Mouse (Mus musculus) liver, embryonic 11.5 days (tissue): Measurements from ENCODE around the gene Nek2. TPM values are rescaled to one million over a fixed set of nuclear protein-coding genes. Genes with fewer than 3 reads are reported as not detected.

Experiments used
- ATAC-seq: fragments of 200-750 bp; cut with Nextera tagmentation; replicated peaks from 2 replicates; pipeline ENCODE4 v1.8.0; 2017; ENCODE audit warnings: moderate number of reproducible peaks, mild to moderate bottlenecking, moderate TSS enrichment, moderate library complexity; ENCODE audit not compliant: low FRiP score
- DNase-seq: peaks from one replicate; pipeline ENCODE4 v3.0.0-alpha.2; 2017; ENCODE audit warnings: low spot score
- H3K27ac ChIP-seq: fragments of 300-500 bp; sonication (generic); 2 replicates; pipeline ENCODE4 v1.5.1; 2014; ENCODE audit warnings: mild to moderate bottlenecking, low read depth, low read length, control low read depth
- H3K27me3 ChIP-seq: fragments of 300-500 bp; sonication (generic); replicated peaks from 2 replicates; pipeline ENCODE4 v1.6.1; 2014; ENCODE audit warnings: low read length, mixed read lengths; ENCODE audit not compliant: control insufficient read depth, insufficient read depth
- H3K36me3 ChIP-seq: fragments of 300-500 bp; sonication (generic); 2 replicates; pipeline ENCODE4 v1.6.1; 2014; ENCODE audit warnings: mild to moderate bottlenecking, low read length, moderate library complexity, mixed read lengths; ENCODE audit not compliant: control insufficient read depth, insufficient read depth
- H3K4me1 ChIP-seq: fragments of 300-500 bp; sonication (generic); replicated peaks from 2 replicates; pipeline ENCODE4 v1.6.1; 2014; ENCODE audit warnings: low read length, mixed read lengths; ENCODE audit not compliant: control insufficient read depth, insufficient read depth
- H3K4me2 ChIP-seq: fragments of 300-500 bp; sonication (generic); 2 replicates; pipeline ENCODE4 v1.6.1; 2014; ENCODE audit warnings: mild to moderate bottlenecking, control low read depth, moderate library complexity
- H3K4me3 ChIP-seq: fragments of 300-500 bp; sonication (generic); 2 replicates; pipeline ENCODE4 v1.5.1; 2014; ENCODE audit warnings: low read depth, low read length, control low read depth
- H3K9ac ChIP-seq: fragments of 300-500 bp; sonication (generic); 2 replicates; pipeline ENCODE4 v1.6.1; 2014; ENCODE audit warnings: low read depth, low read length, control low read depth
- H3K9me3 ChIP-seq: fragments of 300-500 bp; sonication (generic); 2 replicates; pipeline ENCODE4 v1.6.1; 2016; ENCODE audit warnings: low read length, inconsistent platforms, mixed read lengths; ENCODE audit not compliant: control insufficient read depth
- WGBS: fragments of 180-500 bp; shearing (Covaris S2); extraction: QIAGEN DNeasy Blood & Tissue Kit; methylation state at CpG from one replicate; pipeline ENCODE4 v1.1.7; 2014; 5-methylcytosine and 5-hydroxymethylcytosine counted together
- polyA plus RNA-seq: library from polyadenylated mRNA; unstranded; fragments of >200 nt; fragmentation: Nextera tagmentation; extraction: Ambion mirVana; gene quantifications from 2 replicates; pipeline ENCODE4 v1.2.1, GENCODE M21; 2014

Gene Nek2
- polyA plus RNA-seq, 1 experiment from 2014 or later: 54.2 TPM

DNA sequence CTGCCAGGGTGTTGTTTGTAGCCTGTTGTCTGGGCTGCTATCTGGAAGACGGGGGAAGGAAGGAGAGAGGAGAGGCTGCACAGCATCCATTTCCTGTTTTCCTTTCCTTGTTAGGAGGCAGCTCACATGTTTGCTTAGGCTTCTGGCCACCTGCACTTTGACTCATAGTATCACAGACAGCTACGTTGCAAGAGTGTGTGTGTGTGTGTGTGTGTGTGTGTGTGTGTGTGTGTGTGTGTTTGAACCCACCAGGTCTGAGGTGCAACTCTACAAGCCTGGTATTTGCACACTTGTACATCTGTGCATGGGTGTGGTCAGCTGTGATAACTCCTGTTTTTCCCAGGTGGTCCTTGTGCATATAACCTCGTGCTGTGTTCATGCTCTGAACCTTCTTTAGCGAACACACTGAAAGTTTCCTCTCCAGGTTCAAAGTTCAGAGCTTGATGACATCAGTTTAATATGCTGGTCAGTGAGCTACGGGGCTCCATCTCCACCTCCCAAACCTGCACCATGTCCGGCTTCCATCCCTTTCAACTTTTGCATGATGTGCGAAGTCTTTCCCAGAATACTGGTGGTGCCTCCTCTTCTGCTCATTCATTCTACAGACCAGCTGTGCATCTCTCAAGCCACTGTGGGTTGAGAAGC, 27.2 kb upstream of the Nek2 start:
- no peak for ATAC-seq

DNA sequence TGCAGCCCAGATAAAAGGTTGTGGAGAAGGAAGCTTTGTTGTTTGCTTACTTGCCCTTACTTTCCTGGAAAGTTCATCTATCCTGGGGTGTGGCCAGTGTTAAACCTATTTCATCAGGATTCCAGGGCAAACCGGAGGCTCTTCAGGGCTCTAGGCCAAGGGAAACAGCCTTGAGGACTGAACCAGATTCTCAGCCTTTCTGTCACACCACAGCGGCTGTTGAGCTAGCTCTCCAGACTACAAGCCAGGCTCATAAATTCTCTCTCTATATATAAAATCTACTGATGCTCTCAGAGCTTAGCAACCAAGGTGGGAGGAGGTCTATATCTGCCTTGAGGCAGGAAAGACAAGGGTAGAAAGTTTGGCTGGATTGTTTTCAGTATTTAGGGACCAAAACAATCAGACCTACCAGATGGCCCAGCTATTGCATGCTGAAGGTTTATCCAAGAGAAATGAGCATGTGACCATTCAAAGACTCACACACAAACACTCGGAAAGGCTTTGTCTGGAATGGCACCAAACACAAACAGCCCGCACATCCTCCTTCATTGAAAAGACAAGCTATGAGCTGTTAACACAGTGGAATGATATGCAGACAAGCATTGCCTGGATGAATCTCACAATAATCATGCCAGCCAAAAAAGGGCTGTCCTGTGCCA, 24.9 kb upstream of the Nek2 start:
- Histone ChIP-seq H3K9me3 (no peaks in the 10 kb centered on the region), H3K36me3 (no peaks in the 10 kb centered on the region)

More for the DNA sequence above, 27.2 kb upstream of the Nek2 start:
- H3K4me1 ChIP-seq: peaks cover 7% of the 10 kb centered on the region
- no peak overlapping the region for H3K4me2 ChIP-seq
- no peak for DNase-seq
- 64% methylated on average over 7 of the region's 7 CpGs for WGBS
- no peak overlapping the region for H3K9ac ChIP-seq
- H3K36me3 ChIP-seq: no peaks in the 10 kb centered on the region
- H3K27ac ChIP-seq: no peak overlapping the region
- H3K4me3 ChIP-seq: no peak overlapping the region
- no peaks in the 10 kb centered on the region for H3K9me3 ChIP-seq
- H3K27me3 ChIP-seq: no peaks in the 10 kb centered on the region

DNA sequence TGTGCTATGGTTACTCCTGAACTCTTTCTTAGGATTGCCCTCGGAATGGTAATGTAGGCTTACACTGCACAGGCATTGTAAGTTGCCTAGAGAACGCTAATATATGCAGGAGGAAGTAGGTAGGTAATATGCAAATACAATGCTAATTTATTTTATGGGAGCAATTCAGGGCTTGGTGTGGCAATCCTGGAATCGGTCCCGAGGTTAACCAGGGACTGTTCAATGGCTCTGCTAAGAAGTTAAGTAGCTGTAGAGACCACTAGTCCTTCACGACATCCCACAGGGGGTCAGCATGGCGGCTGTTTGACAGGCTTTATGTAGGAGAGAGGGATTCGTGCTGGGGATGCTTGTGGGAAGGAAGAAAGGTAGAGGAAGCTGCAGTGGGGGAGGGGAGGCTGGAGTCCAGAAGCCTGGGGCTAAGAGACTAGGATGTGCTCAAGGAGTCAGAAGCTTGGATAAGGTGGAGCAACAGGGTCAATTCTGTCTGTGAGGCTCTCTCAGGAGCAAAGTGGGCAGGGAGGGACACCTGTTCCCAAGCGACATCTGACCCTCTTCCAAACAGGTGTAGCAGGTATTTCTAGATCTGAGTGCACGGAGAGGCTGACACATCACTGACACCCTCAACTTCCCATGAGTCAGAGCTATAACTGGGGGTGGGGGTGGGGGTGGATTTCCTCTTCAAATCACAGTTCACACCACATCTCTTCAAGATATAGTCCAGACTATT, 19.0 kb upstream of the Nek2 start:
- Histone ChIP-seq H3K4me3 (no peak overlapping the region), H3K4me2 (no peak overlapping the region), H3K36me3 (no peaks in the 10 kb centered on the region), H3K4me1 (no peaks in the 10 kb centered on the region), H3K27me3 (no peaks in the 10 kb centered on the region), H3K9me3 (no peaks in the 10 kb centered on the region), H3K27ac (no peak overlapping the region), H3K9ac (no peak overlapping the region)
- ATAC-seq: no peak
- WGBS: 68% methylated on average over 9 of the region's 9 CpGs
- no peak for DNase-seq

More for the DNA sequence above, 24.9 kb upstream of the Nek2 start:
- DNase-seq (no peak), ATAC-seq (no peak)
- Histone ChIP-seq H3K4me2 (no peak overlapping the region), H3K4me1 (peaks cover 7% of the 10 kb centered on the region), H3K27ac (no peak overlapping the region), H3K27me3 (no peaks in the 10 kb centered on the region), H3K4me3 (no peak overlapping the region), H3K9ac (no peak overlapping the region)
- WGBS: 84% methylated on average over 4 of the region's 4 CpGs

DNA sequence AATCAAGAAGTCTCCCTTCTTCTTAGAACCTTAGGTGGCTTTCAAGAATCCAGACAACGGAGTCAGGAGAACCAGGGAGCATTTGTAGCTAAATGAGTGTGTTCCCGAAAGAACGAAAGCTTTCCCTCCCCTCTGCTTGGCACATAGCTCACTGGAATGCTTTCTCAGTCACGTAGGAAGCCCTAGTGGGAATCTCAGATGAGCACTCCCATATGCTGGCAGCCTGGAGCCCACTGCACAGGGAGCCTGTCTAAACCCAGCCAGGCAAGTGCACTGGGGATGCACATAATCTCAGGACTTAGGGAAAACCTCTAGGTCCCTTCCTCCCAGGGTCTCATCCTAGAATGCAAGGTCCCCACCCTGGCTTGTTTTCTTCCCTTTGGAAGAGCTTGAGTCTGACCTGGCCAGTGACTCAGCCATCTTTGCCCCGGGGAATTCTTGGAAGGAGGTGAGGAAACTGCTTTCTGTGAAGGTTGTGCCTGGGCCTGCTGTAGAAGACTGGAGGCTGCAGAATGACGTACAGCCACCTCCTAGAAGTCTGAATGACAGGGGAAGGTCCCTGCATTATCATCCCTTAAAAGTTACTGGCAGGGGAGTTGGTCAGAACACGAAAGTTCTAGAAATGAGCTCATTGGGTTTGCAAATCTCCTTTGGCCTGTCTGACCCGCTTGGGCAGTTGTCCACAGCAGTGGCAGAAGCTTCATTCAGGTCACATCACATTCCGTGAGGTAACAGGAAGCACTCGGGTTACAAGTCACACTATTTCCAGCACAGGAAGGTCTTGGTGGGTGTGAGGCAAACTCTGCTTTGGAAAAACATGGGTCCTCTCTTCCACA, 18.2 kb upstream of the Nek2 start:
- no peak for DNase-seq
- WGBS: 60% methylated on average over 10 of the region's 10 CpGs
- ATAC-seq: no peak
- Histone ChIP-seq H3K9ac (no peak overlapping the region), H3K36me3 (no peaks in the 10 kb centered on the region), H3K27ac (no peak overlapping the region), H3K4me1 (no peaks in the 10 kb centered on the region), H3K27me3 (no peaks in the 10 kb centered on the region), H3K9me3 (no peaks in the 10 kb centered on the region), H3K4me2 (no peak overlapping the region), H3K4me3 (no peak overlapping the region)

DNA sequence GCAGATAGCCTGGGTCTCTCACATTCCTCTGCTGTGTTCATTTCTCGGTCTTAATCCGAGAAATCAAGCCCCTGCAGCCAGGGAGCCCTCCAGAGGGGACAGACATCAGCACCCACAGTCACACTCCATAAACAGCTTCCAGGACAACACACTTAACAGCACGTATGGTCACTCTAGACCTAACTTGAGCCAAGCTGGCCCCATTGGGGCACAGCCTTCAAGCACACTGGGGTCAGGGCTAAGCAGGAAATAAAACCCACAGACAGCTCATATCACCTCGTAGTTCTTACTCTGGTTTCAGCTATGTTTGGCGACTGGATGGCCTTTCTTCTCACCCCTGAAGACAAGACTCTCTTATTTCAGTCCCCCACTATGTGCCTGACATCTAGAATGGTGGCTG, 16.5 kb upstream of the Nek2 start:
- H3K36me3 ChIP-seq: no peaks in the 10 kb centered on the region
- H3K9ac ChIP-seq: no peak overlapping the region
- DNase-seq: no peak
- H3K27ac ChIP-seq: no peak overlapping the region
- no peaks in the 10 kb centered on the region for H3K9me3 ChIP-seq
- no peak overlapping the region for H3K4me2 ChIP-seq
- ATAC-seq: no peak
- no peaks in the 10 kb centered on the region for H3K4me1 ChIP-seq
- no peak overlapping the region for H3K4me3 ChIP-seq
- H3K27me3 ChIP-seq: no peaks in the 10 kb centered on the region
- whole genome bisulfite sequencing: 57% methylated on average over 5 of the region's 5 CpGs

DNA sequence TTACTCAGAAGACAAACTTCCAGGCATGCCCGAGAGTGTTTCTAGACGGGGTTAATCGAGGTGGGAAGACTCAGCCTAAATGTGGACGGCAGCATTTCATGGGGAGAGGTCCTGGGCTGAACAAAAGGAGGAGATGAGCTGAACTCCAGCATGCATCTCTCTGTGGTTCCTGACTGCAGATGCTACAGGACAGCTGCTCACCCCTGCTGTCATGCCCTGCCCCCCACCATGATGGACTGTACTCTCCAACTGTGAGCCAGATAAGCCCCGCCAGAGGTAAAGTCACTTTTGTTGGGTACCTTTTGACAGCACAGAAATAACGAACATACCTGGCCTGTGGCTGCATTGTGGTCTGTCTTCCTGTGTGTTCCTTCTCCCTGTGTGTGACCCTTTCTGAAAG, 15.5 kb upstream of the Nek2 start:
- Histone ChIP-seq H3K4me1 (no peaks in the 10 kb centered on the region), H3K9me3 (no peaks in the 10 kb centered on the region), H3K27ac (no peak overlapping the region), H3K4me2 (no peak overlapping the region), H3K4me3 (no peak overlapping the region), H3K9ac (no peak overlapping the region), H3K27me3 (no peaks in the 10 kb centered on the region), H3K36me3 (no peaks in the 10 kb centered on the region)
- 65% methylated on average over 6 of the region's 6 CpGs for WGBS
- ATAC-seq (no peak), DNase-seq (no peak)

DNA sequence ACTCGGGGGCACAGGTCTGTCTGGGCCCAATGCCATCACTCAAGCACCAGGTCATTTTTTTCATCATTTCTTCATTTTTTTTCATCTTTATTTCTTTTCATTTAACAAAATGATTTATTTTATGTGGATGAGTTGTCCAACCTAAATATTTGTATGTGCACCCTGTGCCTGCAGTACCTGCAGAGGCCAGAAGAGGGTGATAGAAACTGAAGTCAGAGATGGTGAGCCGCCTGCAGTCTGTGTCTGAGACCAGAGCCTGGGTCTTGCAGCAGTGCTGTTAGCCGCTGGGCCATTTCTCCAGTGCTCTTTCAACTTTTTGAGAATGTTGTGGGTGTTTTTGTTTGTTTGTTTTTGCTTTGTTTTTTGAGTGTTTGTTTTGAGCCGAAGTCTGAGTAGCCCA, 14.5 kb upstream of the Nek2 start:
- Histone ChIP-seq H3K9me3 (no peaks in the 10 kb centered on the region), H3K27ac (no peak overlapping the region), H3K4me1 (no peaks in the 10 kb centered on the region), H3K4me2 (no peak overlapping the region), H3K36me3 (no peaks in the 10 kb centered on the region), H3K27me3 (no peaks in the 10 kb centered on the region), H3K4me3 (no peak overlapping the region), H3K9ac (no peak overlapping the region)
- no peak for DNase-seq
- no peak for ATAC-seq
- 88% methylated on average over 4 of the region's 4 CpGs for WGBS

DNA sequence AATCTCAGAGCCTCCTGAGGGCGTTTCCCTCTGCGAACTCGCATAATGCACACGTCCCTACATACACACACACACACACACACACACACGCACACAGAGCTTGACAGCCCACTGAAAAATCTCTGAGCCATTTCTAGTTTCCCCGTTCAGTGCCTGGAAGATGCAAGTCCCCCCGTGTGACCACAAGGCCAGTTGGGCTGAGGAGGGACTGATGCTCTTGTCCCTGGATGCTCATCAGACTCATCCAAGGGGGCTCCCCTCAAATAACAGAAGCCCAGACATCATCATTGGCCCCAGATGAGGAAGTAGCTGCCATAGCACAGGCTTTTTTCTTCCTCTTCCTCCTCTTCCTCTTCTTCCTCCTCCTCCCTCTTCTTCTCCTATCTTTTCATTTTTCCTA, 13.3 kb upstream of the Nek2 start:
- Histone ChIP-seq H3K4me3 (no peak overlapping the region), H3K4me1 (no peaks in the 10 kb centered on the region), H3K4me2 (no peak overlapping the region), H3K36me3 (no peaks in the 10 kb centered on the region), H3K9me3 (no peaks in the 10 kb centered on the region), H3K9ac (no peak overlapping the region), H3K27me3 (no peaks in the 10 kb centered on the region), H3K27ac (no peak overlapping the region)
- no peak for ATAC-seq
- DNase-seq: no peak
- WGBS: 77% methylated on average over 7 of the region's 7 CpGs
